Comparison of ENCODE assay signal across 17 mouse cellular contexts in the genomic region with DNA sequence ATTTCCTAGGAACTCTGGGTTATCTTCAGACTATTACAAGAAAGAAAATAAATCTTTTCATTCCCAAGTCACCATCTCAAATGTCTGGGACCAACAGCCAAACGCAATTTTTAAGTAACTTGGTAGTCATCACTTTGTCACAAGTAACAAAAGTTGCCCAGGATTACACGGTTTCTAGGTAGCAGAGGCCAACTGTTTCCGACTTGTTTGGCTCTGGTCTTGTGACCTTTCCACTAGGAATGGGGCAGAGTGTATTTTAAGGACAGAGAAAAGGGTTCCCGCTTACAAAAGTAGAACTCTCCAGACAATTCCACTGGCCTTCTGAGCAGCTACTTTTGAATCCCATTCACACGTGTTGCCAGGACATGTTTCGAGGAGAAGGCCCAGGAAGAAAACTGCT.
"Had no signal": no experiment of that assay in that cellular context is flagged by ENCODE, and none has a peak within 500 bp of the region (broad histone marks: within the 10 kb centered on the region; RNA-seq: fewer than 3 reads in every experiment).

No protein-coding gene starts in this region.

- H3K4me2 ChIP-seq: kidney, embryonic 15.5 days; liver, embryonic 13.5 days; midbrain, embryonic 12.5 days; neural tube, embryonic 13.5 days had no signal

- H3K9me3 ChIP-seq: kidney, embryonic 15.5 days; liver, embryonic 13.5 days; midbrain, embryonic 12.5 days; neural tube, embryonic 13.5 days had no signal

- DNase-seq: kidney, postnatal 10 days; kidney, postnatal 36 days; layer of hippocampus, postnatal 36 days; liver, embryonic 13.5 days; lung, adult 2 months; lung, postnatal 14 days; lung, postnatal 4 days; retina, postnatal 1 day; right cerebral cortex, postnatal 25 days; thymus, adult 18-20 months; thymus, postnatal 36 days had no signal

- H3K4me3 ChIP-seq: kidney, embryonic 15.5 days; left cerebral cortex, adult 2 months; liver, embryonic 13.5 days; midbrain, embryonic 12.5 days; myocyte; neural tube, embryonic 13.5 days had no signal

- H3K4me1 ChIP-seq: liver, embryonic 13.5 days; midbrain, embryonic 12.5 days; neural tube, embryonic 13.5 days had no signal

- H3K27me3 ChIP-seq: liver, embryonic 13.5 days; midbrain, embryonic 12.5 days; neural tube, embryonic 13.5 days had no signal

- H3K27ac ChIP-seq: kidney, embryonic 15.5 days; left cerebral cortex, adult 2 months; liver, embryonic 13.5 days; midbrain, embryonic 12.5 days; neural tube, embryonic 13.5 days had no signal

- H3K36me3 ChIP-seq: kidney, embryonic 15.5 days; liver, embryonic 13.5 days; midbrain, embryonic 12.5 days; neural tube, embryonic 13.5 days had no signal

- H3K9ac ChIP-seq: kidney, embryonic 15.5 days; liver, embryonic 13.5 days; midbrain, embryonic 12.5 days; neural tube, embryonic 13.5 days had no signal

- ATAC-seq: midbrain, embryonic 16.5 days had no signal
